Mouse (Mus musculus) embryo, embryonic 11.5 days (tissue): ENCODE data around the gene Defb46.

Source experiments
- DNase-seq: peaks from one replicate; pipeline ENCODE4 v3.0.0-alpha.2; 2012; ENCODE audit warnings: low read depth, low spot score

Defb46 gene

DNA sequence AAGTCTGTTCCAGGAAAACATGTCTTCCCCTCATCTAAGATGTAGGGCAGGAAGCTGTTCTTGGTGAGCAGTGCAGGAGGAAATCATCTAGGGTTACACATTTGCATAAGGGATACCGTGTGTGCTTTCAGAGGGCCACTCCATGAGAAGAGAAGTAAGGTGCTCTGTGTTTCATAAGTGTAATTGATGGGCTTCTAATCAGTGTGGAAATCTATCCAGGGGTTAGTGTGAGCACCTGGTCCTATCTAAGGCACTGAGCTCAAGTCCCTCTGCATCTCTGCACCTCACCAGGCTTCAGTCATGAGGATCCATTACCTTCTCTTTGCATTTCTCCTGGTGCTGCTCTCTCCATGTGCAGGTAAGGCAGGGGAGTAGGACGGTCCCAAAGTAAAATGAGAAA, at the start of gene Defb46:
TSS of gene Defb46 (plus strand) at position 301 of the 400 bp plus-strand sequence.
- DNase-seq = no peak

DNA sequence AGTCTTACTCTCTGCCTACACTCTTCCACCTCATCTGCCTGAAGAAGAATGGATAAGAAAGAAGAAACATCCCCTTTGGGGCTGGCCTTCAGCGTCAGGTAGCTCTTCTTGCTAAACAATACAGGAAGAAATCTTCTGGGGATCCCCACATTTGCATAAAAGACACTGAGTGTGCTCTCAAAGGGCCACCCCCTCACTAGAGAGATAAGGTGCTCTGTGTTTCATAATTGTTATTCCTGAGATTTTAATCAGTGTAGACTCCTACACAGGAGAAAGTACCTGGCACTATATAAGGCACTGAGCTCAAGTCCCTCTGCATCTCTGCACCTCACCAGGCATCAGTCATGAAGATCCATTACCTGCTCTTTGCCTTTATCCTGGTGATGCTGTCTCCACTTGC, 14.6 kb upstream of the Defb46 start, which contains the start of gene Defb6:
TSS of gene Defb6 (plus strand) at position 318 of the 400 bp plus-strand sequence.
- DNase-seq = no peak

DNA sequence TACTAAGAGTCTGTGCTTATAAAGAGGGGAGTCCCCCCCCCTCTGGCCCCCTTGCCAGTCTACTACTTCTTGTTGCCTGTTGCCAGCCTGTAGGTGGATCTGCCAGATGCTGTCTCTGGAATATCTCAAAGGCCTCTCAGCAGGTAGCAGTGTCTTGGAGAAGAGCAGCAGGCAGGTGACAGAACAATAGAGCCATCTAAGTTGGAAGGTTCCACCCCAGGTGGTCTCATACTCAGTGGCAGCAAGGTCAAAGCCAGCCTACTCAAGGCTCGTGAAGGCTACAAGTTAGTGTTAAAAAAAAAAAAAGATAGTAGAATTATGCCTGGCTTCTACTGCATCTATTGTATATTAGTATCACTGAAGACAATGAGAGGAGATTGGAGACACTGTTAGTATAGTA, 1.6 kb upstream of the Defb46 start:
- DNase-seq = no peak

DNA sequence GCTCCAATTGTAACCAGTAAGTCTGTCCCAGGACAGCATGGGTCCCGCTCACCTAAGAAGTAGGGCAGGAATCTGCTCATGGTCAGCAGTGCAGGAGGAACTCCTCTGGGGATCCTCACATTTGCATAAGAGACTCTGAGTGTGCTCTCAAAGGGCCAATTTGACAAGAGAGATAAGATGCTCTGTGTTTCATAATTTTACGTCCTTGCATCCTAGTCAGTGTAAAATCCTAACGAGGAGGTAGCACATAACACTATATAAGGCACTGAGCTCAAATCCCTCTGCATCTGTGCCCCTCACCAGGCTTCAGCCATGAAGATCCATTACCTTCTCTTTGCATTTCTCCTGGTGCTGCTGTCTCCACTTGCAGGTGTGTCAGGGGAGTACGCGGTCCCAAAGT, 7.6 kb downstream of the Defb46 start, which contains the start of gene Defb5:
TSS of gene Defb5 (plus strand) at position 301 of the 400 bp plus-strand sequence.
- DNase-seq = no peak

DNA sequence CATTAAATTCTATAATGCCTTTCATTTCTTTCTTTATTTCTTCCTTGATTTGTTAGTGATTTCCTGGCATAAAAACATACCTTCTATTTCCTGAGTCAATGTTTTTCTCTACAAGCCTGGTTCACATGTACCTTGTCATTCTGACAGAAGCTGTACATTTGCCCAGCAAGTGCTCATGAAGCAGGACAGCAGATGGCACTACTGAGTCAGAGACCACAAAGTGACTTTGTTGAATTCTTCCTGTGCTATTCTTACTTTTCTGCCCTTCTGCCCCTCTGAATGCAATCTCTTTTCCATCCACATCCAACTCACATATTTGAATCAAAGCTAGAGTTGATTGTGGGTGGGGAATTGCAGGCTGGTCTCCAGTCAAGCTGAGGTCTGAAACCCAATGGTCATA, 18.4 kb downstream of the Defb46 start:
- no peak for DNase-seq

DNA sequence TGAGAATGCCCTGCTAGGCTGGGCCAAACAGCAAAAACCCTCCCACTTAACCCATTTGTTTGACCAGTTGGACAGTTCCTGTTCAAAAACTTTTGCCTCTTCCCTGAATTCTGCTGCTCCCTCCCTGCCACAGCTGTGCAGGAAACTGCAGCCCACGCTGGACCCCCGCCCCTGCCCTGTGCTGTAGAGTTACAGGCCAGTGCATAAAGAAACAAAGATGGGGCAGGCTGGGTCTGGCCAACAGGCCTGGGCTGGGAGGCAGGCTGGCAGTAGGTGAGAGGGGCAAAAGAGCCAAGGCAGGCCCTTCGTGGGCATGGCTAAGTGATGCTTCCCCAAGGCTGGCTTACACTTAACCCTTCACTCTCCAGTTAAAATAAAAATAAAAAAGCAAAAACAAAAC, 20.0 kb downstream of the Defb46 start:
- DNase-seq = no peak
